Mouse (Mus musculus) intestine, embryonic 14.5 days (tissue): Measurements from ENCODE around the gene Pigc. TPM values are rescaled to one million over a fixed set of nuclear protein-coding genes. Genes with fewer than 3 reads are reported as not detected.

Source experiments
- ATAC-seq: fragments of 200-750 bp; cut with Nextera tagmentation; replicated peaks from 2 replicates; pipeline ENCODE4 v1.8.0; 2017; ENCODE audit warnings: low read depth, moderate number of reproducible peaks, moderate TSS enrichment, moderate library complexity; ENCODE audit not compliant: low FRiP score, low TSS enrichment
- DNase-seq: peaks from one replicate; pipeline ENCODE4 v3.0.0-alpha.2; 2018; ENCODE audit warnings: low spot score
- H3K27ac ChIP-seq: fragments of 300-500 bp; sonication (generic); 2 replicates; pipeline ENCODE4 v1.5.1; 2014; ENCODE audit warnings: low read depth, mild to moderate bottlenecking, control low read depth
- H3K27me3 ChIP-seq: fragments of 300-500 bp; sonication (generic); replicated peaks from 2 replicates; pipeline ENCODE4 v1.6.1; 2014; ENCODE audit warnings: low read length, control low read depth; ENCODE audit not compliant: control insufficient read depth, insufficient read depth
- H3K36me3 ChIP-seq: fragments of 300-500 bp; sonication (generic); 2 replicates; pipeline ENCODE4 v1.6.1; 2014; ENCODE audit warnings: low read length, control low read depth; ENCODE audit not compliant: control insufficient read depth, insufficient read depth
- H3K4me1 ChIP-seq: fragments of 300-500 bp; sonication (generic); replicated peaks from 2 replicates; pipeline ENCODE4 v1.6.1; 2014; ENCODE audit warnings: low read length, control low read depth, mixed read lengths; ENCODE audit not compliant: control insufficient read depth, insufficient read depth
- H3K4me2 ChIP-seq: fragments of 300-500 bp; sonication (generic); 2 replicates; pipeline ENCODE4 v1.6.1; 2014; ENCODE audit warnings: low read length
- H3K4me3 ChIP-seq: fragments of 300-500 bp; sonication (generic); 2 replicates; pipeline ENCODE4 v1.5.1; 2014; ENCODE audit warnings: low read depth, low read length, control low read depth, mixed read lengths
- H3K9ac ChIP-seq: fragments of 300-500 bp; sonication (generic); 2 replicates; pipeline ENCODE4 v1.6.1; 2014; ENCODE audit warnings: mild to moderate bottlenecking, low read length
- H3K9me3 ChIP-seq: fragments of 300-500 bp; sonication (generic); 2 replicates; pipeline ENCODE4 v1.6.1; 2016; ENCODE audit warnings: low read length, control low read depth; ENCODE audit not compliant: control insufficient read depth
- WGBS: fragments of 180-500 bp; shearing (Covaris S2); extraction: QIAGEN DNeasy Blood & Tissue Kit; methylation state at CpG from one replicate; pipeline ENCODE4 v1.1.7; 2014; 5-methylcytosine and 5-hydroxymethylcytosine counted together
- polyA plus RNA-seq: library from polyadenylated mRNA; unstranded; fragments of >200 nt; fragmentation: Nextera tagmentation; extraction: Ambion mirVana; gene quantifications from 2 replicates; pipeline ENCODE4 v1.2.1, GENCODE M21; 2014

Gene Pigc
- polyA plus RNA-seq, 1 experiment from 2014 or later: 40.3 TPM

DNA sequence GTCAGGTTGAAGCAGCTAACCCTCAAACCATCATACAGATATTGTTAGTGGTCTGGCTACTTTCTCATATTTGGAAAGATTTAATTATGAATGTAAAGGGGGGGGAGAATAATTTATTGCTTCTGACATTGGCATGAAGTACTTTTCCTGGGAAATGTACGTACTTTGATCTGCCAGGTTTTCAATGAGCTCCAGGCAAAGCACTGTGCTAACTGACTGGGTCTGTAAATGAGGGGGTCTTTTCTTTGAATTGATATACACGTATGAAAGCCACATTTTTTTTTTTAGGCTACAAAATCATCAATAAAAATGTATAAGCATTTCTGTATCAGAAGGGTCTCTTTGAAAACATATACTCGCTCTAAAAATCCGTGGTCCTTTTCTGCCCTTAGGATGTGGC is 51.8 kb downstream of the Pigc start:
- Histone ChIP-seq H3K27ac (no peak overlapping the region), H3K9me3 (no peaks in the 10 kb centered on the region), H3K36me3 (no peaks in the 10 kb centered on the region), H3K4me3 (no peak overlapping the region), H3K4me2 (no peak overlapping the region), H3K9ac (no peak overlapping the region), H3K4me1 (peaks cover 50% of the 10 kb centered on the region), H3K27me3 (no peaks in the 10 kb centered on the region)
- ATAC-seq: no peak; the same call in 1 of the 2 replicates
- WGBS: 50% methylated on average over 4 of the region's 4 CpGs
- DNase-seq: no peak

Other genes with a start within 250 kb of the Pigc start
- gene Fasl, start 180.7 kb upstream of the Pigc start, polyA plus RNA-seq: not detected in 2 replicates
- 21.0 and 26.6 TPM in 2 replicates for gene Suco, start 92.5 kb upstream of the Pigc start, polyA plus RNA-seq
- gene 4930558K02Rik, start 10.4 kb downstream of the Pigc start, polyA plus RNA-seq: not detected in 2 replicates